Mouse (Mus musculus) neural tube, embryonic 12.5 days (tissue): ENCODE data around the gene Eme1. TPM values are rescaled to one million over a fixed set of nuclear protein-coding genes. Genes with fewer than 3 reads are reported as not detected.
"Not testable (repeated sequence)": the region's sequence is repeated elsewhere in the genome, so short reads cannot be mapped to it uniquely, and the experiment has no call there.

Source experiments
- ATAC-seq: fragments of 200-750 bp; cut with Nextera tagmentation; 2 replicates; pipeline ENCODE4 v1.8.0; 2017; ENCODE audit warnings: low read depth, mild to moderate bottlenecking, moderate TSS enrichment, moderate library complexity; ENCODE audit not compliant: low FRiP score
- H3K27ac ChIP-seq: fragments of 300-500 bp; sonication (generic); 2 replicates; pipeline ENCODE4 v1.5.1; 2016
- H3K27me3 ChIP-seq: fragments of 300-500 bp; sonication (generic); replicated peaks from 2 replicates; pipeline ENCODE4 v1.6.1; 2016; ENCODE audit warnings: mild to moderate bottlenecking
- H3K36me3 ChIP-seq: fragments of 300-500 bp; sonication (generic); 2 replicates; pipeline ENCODE4 v1.6.1; 2016; ENCODE audit warnings: mild to moderate bottlenecking
- H3K4me1 ChIP-seq: fragments of 300-500 bp; sonication (generic); 2 replicates; pipeline ENCODE4 v1.6.1; 2016
- H3K4me2 ChIP-seq: fragments of 300-500 bp; sonication (generic); replicated peaks from 2 replicates; pipeline ENCODE4 v1.6.1; 2016; ENCODE audit warnings: mild to moderate bottlenecking
- H3K4me3 ChIP-seq: fragments of 300-500 bp; sonication (generic); 2 replicates; pipeline ENCODE4 v1.5.1; 2016
- H3K9ac ChIP-seq: fragments of 300-500 bp; sonication (generic); 2 replicates; pipeline ENCODE4 v1.6.1; 2016; ENCODE audit warnings: mild to moderate bottlenecking
- H3K9me3 ChIP-seq: fragments of 300-500 bp; sonication (generic); 2 replicates; pipeline ENCODE4 v1.6.1; 2016; ENCODE audit warnings: mild to moderate bottlenecking
- WGBS: fragments of 180-500 bp; shearing (Covaris S2); methylation state at CpG from one replicate; pipeline ENCODE4 v1.1.7; 2016; 5-methylcytosine and 5-hydroxymethylcytosine counted together
- polyA plus RNA-seq: library from polyadenylated mRNA; unstranded; fragments of >200 nt; fragmentation: Nextera tagmentation; extraction: Ambion mirVana; gene quantifications from 2 replicates; pipeline ENCODE4 v1.2.1, GENCODE M21; 2016

Eme1 gene
- polyA plus RNA-seq, 1 experiment from 2014 or later: 19.8 TPM

DNA sequence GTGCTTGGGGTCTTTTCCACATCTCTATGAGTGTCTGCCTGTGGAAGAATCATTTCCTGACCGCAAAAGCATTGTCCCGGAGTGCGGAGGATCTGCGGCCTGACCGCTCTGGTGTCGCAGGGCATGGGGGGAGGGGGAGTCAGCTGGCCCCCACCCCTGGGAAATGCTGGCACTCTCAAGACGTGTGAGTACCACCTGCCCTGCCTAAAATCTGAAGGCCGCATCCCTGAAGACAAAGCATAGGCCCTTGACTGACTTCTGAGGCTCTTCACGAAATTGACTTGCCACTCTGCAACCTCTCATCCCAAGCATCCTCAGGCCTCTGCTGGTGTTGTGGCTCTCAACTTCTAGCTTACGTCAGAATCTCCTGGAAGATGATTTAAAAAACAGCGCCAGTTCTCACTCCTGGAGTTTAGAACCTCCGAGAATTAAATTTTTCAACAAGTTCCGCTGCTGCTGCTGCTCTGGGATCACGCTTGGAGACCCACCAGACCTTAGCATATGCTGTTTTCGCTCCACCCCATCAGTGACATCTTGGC is 23.9 kb upstream of the Eme1 start:
- H3K27me3 ChIP-seq: no peaks in the 10 kb centered on the region
- H3K27ac ChIP-seq: no peak overlapping the region
- no peaks in the 10 kb centered on the region for H3K9me3 ChIP-seq
- H3K36me3 ChIP-seq: no peaks in the 10 kb centered on the region; the same call in 1 of the 2 replicates
- 32% methylated on average over 15 of the region's 15 CpGs for whole genome bisulfite sequencing
- H3K4me3 ChIP-seq: peak overlapping the region; percentile 91
- H3K4me1 ChIP-seq: peaks cover 18% of the 10 kb centered on the region
- peak overlapping the region; percentile 92 for H3K9ac ChIP-seq
- peak overlapping the region; percentile 86 for H3K4me2 ChIP-seq
- ATAC-seq: peak; percentile 46

DNA sequence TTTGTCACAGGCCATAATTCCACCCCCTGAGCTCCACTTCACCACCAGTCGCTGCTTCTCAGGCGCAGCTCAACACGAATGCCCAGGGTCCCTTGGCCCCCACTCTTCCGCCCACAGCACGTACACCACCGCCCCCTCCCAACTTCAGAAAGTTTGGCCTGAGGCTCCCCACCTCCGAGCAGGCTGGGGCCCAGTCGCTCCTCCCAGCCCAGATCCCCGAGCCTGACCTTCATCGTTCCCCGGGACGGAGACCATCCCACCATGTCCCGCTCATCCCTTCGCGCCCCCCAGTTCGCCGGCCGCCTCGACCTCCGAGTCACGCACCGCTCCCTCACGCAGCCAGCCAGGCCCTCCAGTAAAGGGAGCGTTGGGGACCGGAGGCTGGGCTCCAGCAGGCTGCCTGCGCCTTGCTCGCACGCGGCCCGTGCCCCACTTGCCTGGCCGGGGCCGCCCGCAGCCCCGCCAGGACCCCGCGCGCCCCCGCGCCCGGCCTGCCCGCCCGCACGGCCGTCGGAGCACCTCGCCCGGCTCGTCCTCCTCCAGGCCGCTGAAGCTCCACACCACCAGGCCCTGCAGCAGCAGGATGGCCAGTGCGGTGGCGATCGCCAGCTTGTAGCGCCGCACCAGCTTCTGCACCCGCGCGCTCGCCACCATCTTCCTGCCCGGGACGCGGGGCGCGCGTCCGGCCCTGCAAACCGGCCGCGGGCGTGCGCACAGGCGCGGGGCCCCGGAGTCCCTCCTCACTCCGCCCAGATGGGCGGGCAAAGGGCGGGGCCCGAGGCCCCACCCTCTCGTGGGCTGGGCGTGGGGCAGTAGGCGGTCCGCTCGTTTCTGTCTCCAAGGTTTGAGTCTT is 23.2 kb upstream of the Eme1 start, which contains the start of gene Xylt2:
TSS of gene Xylt2 (minus strand) at position 762 of the 853 bp plus-strand sequence.
- H3K4me3 ChIP-seq: peak within 1 kb of the TSS; percentile 91
- no peaks in the 10 kb centered on the region for H3K27me3 ChIP-seq
- under 1% methylated on average over 81 of the region's 82 CpGs for WGBS
- peak within 1 kb of the TSS; percentile 86 for H3K4me2 ChIP-seq
- H3K4me1 ChIP-seq: peaks cover 21% of the 10 kb centered on the region
- H3K9me3 ChIP-seq: no peaks in the 10 kb centered on the region
- peak within 1 kb of the TSS; percentile 82 for H3K27ac ChIP-seq
- ATAC-seq: peak; percentile 94
- no peaks in the 10 kb centered on the region; the same call in 1 of the 2 replicates for H3K36me3 ChIP-seq
- H3K9ac ChIP-seq: peak within 1 kb of the TSS; percentile 92

- H3K27me3 ChIP-seq: no peaks in the 10 kb centered on the region
- H3K4me2 ChIP-seq: peak overlapping the region; percentile 86
- H3K4me3 ChIP-seq: peak overlapping the region; percentile 91
- H3K9me3 ChIP-seq: no peaks in the 10 kb centered on the region
- H3K9ac ChIP-seq: peak overlapping the region; percentile 92
- WGBS: 44% methylated on average over 4 of the region's 4 CpGs
- no peak for ATAC-seq
- H3K27ac ChIP-seq: no peak overlapping the region
- H3K36me3 ChIP-seq: no peaks in the 10 kb centered on the region; the same call in 1 of the 2 replicates
- H3K4me1 ChIP-seq: peaks cover 23% of the 10 kb centered on the region
Measured at GRCm38 (mm10) chr11:94676308-94676707, 22.5 kb upstream of the Eme1 start.

DNA sequence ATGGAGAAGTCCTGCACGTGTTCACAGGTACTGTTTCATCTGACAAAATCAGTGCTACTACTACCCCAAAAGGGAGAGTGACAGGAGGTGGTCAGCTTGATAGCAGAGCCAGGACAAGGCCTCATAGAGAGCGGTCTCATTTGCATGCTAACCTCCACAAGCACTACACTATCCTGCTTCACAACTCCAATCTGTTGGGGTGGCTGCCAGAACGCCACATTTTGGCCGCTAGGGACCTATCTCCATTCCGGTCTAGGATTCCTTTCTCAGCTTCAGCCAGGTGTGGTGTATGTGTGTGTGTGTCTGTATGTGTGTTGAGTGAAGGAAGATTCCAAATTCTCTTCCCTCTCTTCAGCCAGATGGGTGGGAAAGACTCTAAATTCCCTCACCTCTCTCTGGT is 21.7 kb upstream of the Eme1 start:
- H3K27me3 ChIP-seq: no peaks in the 10 kb centered on the region
- no peak overlapping the region for H3K9ac ChIP-seq
- WGBS: 85% methylated on average over 5 of the region's 5 CpGs
- H3K4me2 ChIP-seq: peak overlapping the region; percentile 86
- no peaks in the 10 kb centered on the region for H3K9me3 ChIP-seq
- H3K36me3 ChIP-seq: peaks cover 6% of the 10 kb centered on the region
- H3K4me3 ChIP-seq: no peak overlapping the region
- H3K4me1 ChIP-seq: peaks cover 23% of the 10 kb centered on the region
- ATAC-seq: no peak
- H3K27ac ChIP-seq: no peak overlapping the region

- H3K4me2 ChIP-seq: peak overlapping the region; percentile 86
- H3K9ac ChIP-seq: no peak overlapping the region
- no peak for ATAC-seq
- peaks cover 23% of the 10 kb centered on the region for H3K4me1 ChIP-seq
- no peak overlapping the region for H3K27ac ChIP-seq
- 88% methylated on average over 5 of the region's 5 CpGs for WGBS
- H3K27me3 ChIP-seq: no peaks in the 10 kb centered on the region
- no peak overlapping the region for H3K4me3 ChIP-seq
- H3K36me3 ChIP-seq: peaks cover 10% of the 10 kb centered on the region
- no peaks in the 10 kb centered on the region for H3K9me3 ChIP-seq
Measured at GRCm38 (mm10) chr11:94674984-94675383, 21.2 kb upstream of the Eme1 start.

GRCm38 (mm10) chr11:94665281-94665680 is 11.5 kb upstream of the Eme1 start:
- Histone ChIP-seq H3K4me2 (no peak overlapping the region), H3K9ac (no peak overlapping the region), H3K9me3 (no peaks in the 10 kb centered on the region), H3K27me3 (no peaks in the 10 kb centered on the region), H3K4me3 (no peak overlapping the region), H3K27ac (no peak overlapping the region), H3K36me3 (peaks cover 90% of the 10 kb centered on the region), H3K4me1 (no peaks in the 10 kb centered on the region)
- ATAC-seq: no peak
- WGBS: 94% methylated on average over 6 of the region's 6 CpGs

DNA sequence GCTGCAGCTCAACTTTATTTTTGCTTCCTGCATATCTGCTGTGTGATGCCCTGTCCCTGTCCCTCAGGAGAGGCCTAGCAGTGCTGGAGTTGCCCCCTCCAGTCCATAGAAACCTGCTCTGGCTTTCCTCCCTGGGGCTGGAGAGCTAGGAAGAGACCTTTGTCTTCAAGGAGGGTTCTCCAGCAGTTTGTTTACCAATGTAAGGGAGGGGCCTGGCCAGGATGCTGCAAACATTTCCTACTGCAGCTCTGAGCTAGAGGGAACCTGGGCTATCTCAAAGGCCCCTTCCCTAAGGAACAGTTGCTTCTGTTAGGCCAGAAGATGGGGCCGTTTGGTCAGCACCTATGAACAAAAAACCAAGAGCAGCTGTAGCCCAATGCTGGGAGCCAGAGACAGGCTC is 7.6 kb upstream of the Eme1 start:
- H3K27ac ChIP-seq: no peak overlapping the region
- no peaks in the 10 kb centered on the region for H3K4me1 ChIP-seq
- no peak overlapping the region for H3K4me2 ChIP-seq
- no peaks in the 10 kb centered on the region for H3K27me3 ChIP-seq
- no peak overlapping the region for H3K9ac ChIP-seq
- peaks cover 78% of the 10 kb centered on the region for H3K36me3 ChIP-seq
- H3K4me3 ChIP-seq: no peak overlapping the region
- WGBS: 63% methylated on average over 1 of the region's 1 CpGs
- no peaks in the 10 kb centered on the region for H3K9me3 ChIP-seq
- no peak for ATAC-seq

DNA sequence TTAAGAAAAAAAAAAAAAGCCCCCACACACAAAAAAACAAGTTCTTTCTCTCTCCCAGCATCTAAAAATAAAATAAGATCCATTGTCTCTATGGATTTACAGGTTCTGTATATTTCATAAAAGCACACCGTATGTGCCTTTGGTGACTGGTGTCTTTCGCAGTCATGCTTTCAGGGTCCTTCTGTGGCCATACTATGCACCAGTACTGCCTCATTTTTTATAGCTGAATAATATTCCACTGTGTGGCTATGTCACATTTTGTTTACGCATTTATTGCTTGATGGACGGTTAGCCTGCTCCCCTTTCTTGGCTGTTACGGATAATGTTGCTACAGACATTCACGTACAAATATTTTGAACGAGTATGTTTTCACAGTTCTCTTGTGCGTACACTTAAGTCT is 791 bp downstream of the Eme1 start:
- Histone ChIP-seq H3K4me3 (peak overlapping the region; percentile 60), H3K9me3 (no peaks in the 10 kb centered on the region), H3K4me2 (peak overlapping the region; percentile 77), H3K27ac (no peak overlapping the region), H3K4me1 (peaks cover 10% of the 10 kb centered on the region), H3K27me3 (no peaks in the 10 kb centered on the region), H3K9ac (no peak overlapping the region), H3K36me3 (peaks cover 27% of the 10 kb centered on the region)
- 52% methylated on average over 8 of the region's 8 CpGs for WGBS
- no peak for ATAC-seq

DNA sequence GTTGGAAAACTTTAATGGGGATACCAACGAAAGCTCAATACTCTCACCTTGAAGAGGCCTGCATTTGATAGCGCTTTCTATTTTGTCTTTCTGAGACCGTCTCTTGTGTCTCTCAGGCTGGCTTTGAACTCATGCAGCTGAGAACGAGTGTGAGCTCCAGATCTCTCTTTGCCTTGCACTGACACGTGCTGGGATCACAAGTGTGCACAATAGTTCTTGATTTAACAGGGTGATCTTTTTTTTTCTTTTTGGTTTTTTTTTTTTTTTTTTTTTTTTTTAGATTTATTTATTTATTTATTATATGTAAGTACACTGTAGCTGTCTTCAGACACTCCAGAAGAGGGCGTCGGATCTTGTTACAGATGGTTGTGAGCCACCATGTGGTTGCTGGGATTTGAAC is 2.5 kb downstream of the Eme1 start:
- not testable (repeated sequence) for H3K4me2 ChIP-seq, H3K9ac ChIP-seq, H3K27ac ChIP-seq, H3K4me3 ChIP-seq, H3K9me3 ChIP-seq, H3K27me3 ChIP-seq, ATAC-seq
- H3K4me1 ChIP-seq: peaks cover 10% of the 10 kb centered on the region
- H3K36me3 ChIP-seq: peaks cover 37% of the 10 kb centered on the region
- 96% methylated on average over 7 of the region's 7 CpGs for WGBS

DNA sequence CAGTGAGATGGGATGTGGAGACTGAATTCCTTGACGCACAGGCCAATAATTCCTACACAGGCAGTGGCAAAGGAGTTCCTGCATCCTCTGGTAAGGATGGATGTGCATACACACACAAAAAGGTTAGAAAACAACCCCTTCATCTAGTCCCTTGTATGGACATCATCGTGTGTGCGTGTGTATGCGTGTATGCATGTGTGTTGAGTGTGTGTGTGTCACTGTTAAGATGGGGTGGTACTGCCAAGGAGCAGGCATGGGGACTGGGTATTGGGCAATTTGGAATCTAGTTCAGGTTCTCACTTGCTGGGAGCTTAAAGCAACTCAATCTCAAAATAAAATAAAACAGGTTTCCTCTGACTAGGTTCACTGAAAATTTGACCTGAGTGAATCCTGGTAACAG is 7.3 kb downstream of the Eme1 start:
- H3K9me3 ChIP-seq: no peaks in the 10 kb centered on the region
- no peak overlapping the region for H3K4me2 ChIP-seq
- H3K9ac ChIP-seq: no peak overlapping the region
- H3K27ac ChIP-seq: no peak overlapping the region
- H3K4me3 ChIP-seq: no peak overlapping the region
- peaks cover 84% of the 10 kb centered on the region for H3K36me3 ChIP-seq
- no peaks in the 10 kb centered on the region for H3K4me1 ChIP-seq
- 91% methylated on average over 4 of the region's 4 CpGs for WGBS
- no peak for ATAC-seq
- no peaks in the 10 kb centered on the region for H3K27me3 ChIP-seq

DNA sequence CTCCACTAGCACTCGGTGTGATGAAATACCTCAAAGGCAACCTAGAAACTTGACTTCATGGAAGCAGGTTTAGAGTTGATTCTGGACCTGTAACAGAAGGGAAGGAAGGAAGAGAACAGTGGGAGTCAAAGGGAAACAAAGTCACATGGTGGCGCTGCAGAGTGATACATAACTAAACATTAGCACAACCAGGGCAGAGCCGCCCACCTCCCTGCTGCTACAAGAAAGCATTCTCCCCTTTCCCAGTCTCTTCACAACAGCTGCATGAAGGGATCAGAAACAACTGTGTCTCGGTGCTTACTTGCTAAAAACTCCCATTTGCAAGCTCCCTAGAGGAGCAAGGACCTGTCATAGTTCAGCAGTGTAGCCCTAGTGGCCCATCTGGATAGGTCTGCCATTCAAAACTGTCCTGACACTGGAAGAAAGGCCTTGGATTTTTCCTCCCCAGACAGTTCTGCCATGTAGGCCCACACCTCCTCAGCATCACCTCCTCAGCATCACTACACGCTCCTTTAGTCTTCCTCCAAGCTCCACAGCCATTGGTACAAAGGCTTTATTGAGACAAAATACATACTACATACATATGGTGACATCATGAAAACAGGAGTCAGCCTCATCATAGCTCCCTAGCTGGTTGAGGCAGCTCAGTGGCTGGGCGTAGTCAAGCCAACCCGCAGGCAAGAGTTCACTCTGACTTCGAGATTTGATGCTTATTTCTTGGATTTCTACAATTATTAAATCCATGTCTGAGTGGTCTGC is 9.1 kb downstream of the Eme1 start:
- Histone ChIP-seq H3K9ac (no peak overlapping the region), H3K4me2 (no peak overlapping the region), H3K27me3 (no peaks in the 10 kb centered on the region), H3K4me1 (no peaks in the 10 kb centered on the region), H3K4me3 (no peak overlapping the region), H3K9me3 (no peaks in the 10 kb centered on the region), H3K36me3 (peaks cover 90% of the 10 kb centered on the region), H3K27ac (no peak overlapping the region)
- no peak for ATAC-seq
- 91% methylated on average over 8 of the region's 8 CpGs for WGBS

DNA sequence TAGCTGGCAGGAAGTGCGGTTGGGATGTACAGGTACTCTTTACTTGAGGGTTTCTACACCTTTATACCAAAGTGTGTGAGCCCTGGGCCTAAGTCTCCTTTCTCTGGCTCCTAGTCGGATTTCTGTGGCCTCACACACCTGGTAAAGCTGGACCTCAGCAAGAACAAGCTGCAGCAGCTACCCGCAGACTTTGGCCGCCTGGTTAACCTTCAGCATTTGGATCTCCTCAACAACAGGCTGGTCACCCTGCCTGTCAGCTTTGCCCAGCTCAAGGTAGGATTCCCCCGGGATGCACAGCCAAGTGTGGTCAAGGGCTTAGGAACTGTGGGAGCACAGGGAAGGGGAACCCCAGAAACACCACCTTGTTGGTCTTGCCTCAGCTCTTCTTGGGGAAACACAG is 19.3 kb downstream of the Eme1 start:
- Histone ChIP-seq H3K9me3 (no peaks in the 10 kb centered on the region), H3K4me3 (no peak overlapping the region), H3K4me1 (peaks cover 10% of the 10 kb centered on the region; the same call in 1 of the 2 replicates), H3K27me3 (no peaks in the 10 kb centered on the region), H3K9ac (no peak overlapping the region), H3K36me3 (peaks cover 75% of the 10 kb centered on the region), H3K27ac (no peak overlapping the region), H3K4me2 (no peak overlapping the region)
- 93% methylated on average over 5 of the region's 5 CpGs for whole genome bisulfite sequencing
- no peak for ATAC-seq
